Comparison of ENCODE assay signal across 8 mouse cellular contexts in the genomic region with DNA sequence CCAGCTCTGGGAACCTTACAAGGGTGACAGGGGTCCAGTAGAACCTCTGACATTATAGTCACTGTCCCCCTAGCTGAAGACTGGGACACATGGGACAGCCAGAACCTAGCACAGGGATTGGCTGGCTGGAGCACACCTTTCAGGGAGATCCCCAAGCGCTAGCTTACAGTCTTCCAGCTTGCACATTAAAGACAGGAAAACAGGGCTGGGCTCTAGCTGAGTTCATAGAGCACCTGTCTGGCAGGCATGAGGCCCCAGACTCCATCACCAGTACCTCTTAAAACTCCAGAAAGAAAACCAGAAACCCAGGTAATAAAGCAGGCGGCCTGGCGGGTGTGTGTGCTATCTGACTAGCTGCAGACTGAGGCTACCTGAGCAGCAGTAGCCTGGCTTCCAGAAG. TPM values are rescaled to one million over a fixed set of nuclear protein-coding genes. Genes with fewer than 3 reads are reported as not detected.
DNase-seq lines count a peak whose midpoint lies in the region; ATAC-seq and TF ChIP-seq lines count a peak whose summit lies in the region.

No protein-coding gene starts in this region.

- H3ac ChIP-seq in C2C12 (ENCODE audit: control insufficient read depth, insufficient read length, low read depth) = peak overlapping the region; percentile 8

- peaks cover 52% of the 10 kb centered on the region for H3K4me1 ChIP-seq in heart, adult 2 months (ENCODE audit: control insufficient read depth, insufficient read depth, low read length)
- H3K4me1 ChIP-seq in forebrain, postnatal 0 days (ENCODE audit: insufficient read depth) = peaks cover 30% of the 10 kb centered on the region
- peaks cover 74% of the 10 kb centered on the region for H3K4me1 ChIP-seq in liver, embryonic 15.5 days (replicated peaks)

- H3K9me3 ChIP-seq in forebrain, postnatal 0 days (ENCODE audit: low read length) = no peaks in the 10 kb centered on the region
- no peaks in the 10 kb centered on the region for H3K9me3 ChIP-seq in liver, embryonic 15.5 days (replicated peaks)

- H3K27me3 ChIP-seq in heart, adult 2 months (ENCODE audit: control insufficient read depth, insufficient read depth, low read length) = no peaks in the 10 kb centered on the region
- H3K27me3 ChIP-seq in C2C12 (ENCODE audit: control insufficient read depth, insufficient read depth, insufficient read length) = no peaks in the 10 kb centered on the region
- H3K27me3 ChIP-seq in forebrain, postnatal 0 days (ENCODE audit: insufficient read depth, low read length) = no peaks in the 10 kb centered on the region
- no peaks in the 10 kb centered on the region for H3K27me3 ChIP-seq in liver, embryonic 15.5 days

- no peak for DNase-seq in heart, adult 2 months
- DNase-seq in heart, postnatal 25 days (ENCODE audit: low spot score) = no peak
- DNase-seq in forebrain, postnatal 0 days = no peak
- DNase-seq in adrenal gland, postnatal 10 days = no peak
- no peak for DNase-seq in gastrocnemius, postnatal 10 days
- DNase-seq in urinary bladder, postnatal 25 days (ENCODE audit: low spot score) = no peak

- TF ChIP-seq POLR2A in heart, adult 2 months (IDR thresholded peaks at IDR 0.05; ENCODE audit: insufficient read depth, low read depth, low read length) = no peak

- peak overlapping the region; percentile 97 for H3K27ac ChIP-seq in heart, adult 2 months
- no peak overlapping the region for H3K27ac ChIP-seq in forebrain, postnatal 0 days (ENCODE audit: low read depth, low read length)
- H3K27ac ChIP-seq in liver, embryonic 15.5 days (replicated peaks) = peak overlapping the region; percentile 100

- H3K79me2 ChIP-seq in heart, adult 2 months (replicated peaks; ENCODE audit: control insufficient read depth, insufficient read depth, low read length) = peaks cover 6% of the 10 kb centered on the region
- H3K79me2 ChIP-seq in C2C12 (ENCODE audit: control insufficient read depth, insufficient read depth) = peaks cover 51% of the 10 kb centered on the region

- peak overlapping the region; percentile 72 for H3K4me2 ChIP-seq in forebrain, postnatal 0 days (ENCODE audit: low read depth)
- peak overlapping the region; percentile 97 for H3K4me2 ChIP-seq in liver, embryonic 15.5 days

- H3K9ac ChIP-seq in heart, adult 2 months (ENCODE audit: low read depth, low read length) = peak overlapping the region; percentile 68
- H3K9ac ChIP-seq in forebrain, postnatal 0 days = peak overlapping the region; percentile 94; the same call in 1 of the 2 replicates
- H3K9ac ChIP-seq in liver, embryonic 15.5 days = peak overlapping the region; percentile 98

- H3K79me3 ChIP-seq in C2C12 (ENCODE audit: low read depth) = peaks cover 30% of the 10 kb centered on the region

- TF ChIP-seq EP300 in heart, adult 2 months (IDR thresholded peaks at IDR 0.05; ENCODE audit: insufficient read depth, low read depth, low read length) = no peak

- intact Hi-C loops in heart, adult 2 months (cut with DNase I) = loop anchor here (2.0 kb wide), 1 partner anchor 15 kb away; no protein-coding TSS in a partner anchor
- intact Hi-C loops in heart, postnatal 25 days (cut with DNase I) = loop anchor here (2.0 kb wide), 1 partner anchor 13 kb away; no protein-coding TSS in a partner anchor

- ATAC-seq in forebrain, postnatal 0 days = no peak
- ATAC-seq in liver, embryonic 15.5 days (ENCODE audit: insufficient read depth) = no peak

- WGBS in heart, adult 2 months = 63% methylated on average over 3 of the region's 3 CpGs
- WGBS in forebrain, postnatal 0 days = 88% methylated on average over 3 of the region's 3 CpGs
- WGBS in liver, embryonic 15.5 days (ENCODE audit: insufficient replicate concordance) = 61% methylated on average over 3 of the region's 3 CpGs

- H3K36me3 ChIP-seq in heart, adult 2 months (ENCODE audit: control insufficient read depth, insufficient read depth, low read length) = peaks cover 24% of the 10 kb centered on the region
- H3K36me3 ChIP-seq in C2C12 (ENCODE audit: control insufficient read depth, insufficient read depth) = peaks cover 27% of the 10 kb centered on the region
- H3K36me3 ChIP-seq in forebrain, postnatal 0 days (ENCODE audit: insufficient read depth) = peaks cover 29% of the 10 kb centered on the region
- peaks cover 57% of the 10 kb centered on the region for H3K36me3 ChIP-seq in liver, embryonic 15.5 days (replicated peaks)

- no peak for TF ChIP-seq CTCF in heart, adult 2 months (IDR thresholded peaks at IDR 0.05)
- no peak for TF ChIP-seq CTCF in C2C12 (IDR thresholded peaks at IDR 0.05; ENCODE audit: control insufficient read depth, insufficient read depth, insufficient read length)
- TF ChIP-seq CTCF in forebrain, postnatal 0 days (IDR thresholded peaks at IDR 0.05; ENCODE audit: low read depth) = no peak

- peak overlapping the region; percentile 97 for H3K4me3 ChIP-seq in heart, adult 2 months
- H3K4me3 ChIP-seq in C2C12 (ENCODE audit: insufficient read depth, poor library complexity, severe bottlenecking) = no peak overlapping the region
- H3K4me3 ChIP-seq in forebrain, postnatal 0 days (ENCODE audit: low read depth, low read length) = no peak overlapping the region; the same call in 1 of the 2 replicates
- H3K4me3 ChIP-seq in liver, embryonic 15.5 days (replicated peaks) = peak overlapping the region; percentile 90

TF ChIP-seq in C2C12, 6 proteins besides CTCF, POLR2A, EP300 and RAD21:
- TF ChIP-seq MAX (IDR thresholded peaks at IDR 0.05) (no peak), FOSL1 (IDR thresholded peaks at IDR 0.05; ENCODE audit: insufficient read depth, low read length, poor library complexity, severe bottlenecking) (no peak), USF1 (IDR thresholded peaks at IDR 0.05; ENCODE audit: low read depth) (no peak), MYOD1 (IDR thresholded peaks at IDR 0.05; ENCODE audit: control insufficient read depth, insufficient read length, low read depth) (no peak), MYOG (IDR thresholded peaks at IDR 0.05; ENCODE audit: control insufficient read depth, extremely low read depth, insufficient read length) (no peak), CEBPB (IDR thresholded peaks at IDR 0.05; ENCODE audit: low read depth) (no peak)
TF ChIP-seq in C2C12: peak in this region for 0.

RNA-seq across cellular contexts. Expression of a gene that starts 4.2 kb away (rescaled TPM):
- 100 to 1,000 TPM; 176 to 229 TPM for total RNA-seq in heart, adult 2 months (2021)
- 199 and 208 TPM in 2 replicates for polyA plus RNA-seq in heart, adult 2 months (2012; rRNA removed)
- total RNA-seq in heart, postnatal 25 days (2021) = 100 to 1,000 TPM; 158 to 181 TPM
- 61.4 TPM for polyA plus RNA-seq in C2C12 (2012; fragmentation: generic; extraction: Trizol)
- 55.2 and 69.8 TPM in 2 replicates for total RNA-seq in forebrain, postnatal 0 days (2014; rRNA removed)
- 42.4 and 43.6 TPM in 2 replicates for polyA plus RNA-seq in forebrain, postnatal 0 days (2015; fragmentation: Nextera tagmentation; extraction: Ambion mirVana)
- 74.9 and 84.6 TPM in 2 replicates for polyA plus RNA-seq in liver, embryonic 15.5 days (2015; fragmentation: Nextera tagmentation; extraction: Ambion mirVana)
- 100 to 1,000 TPM; 249 to 298 TPM for total RNA-seq in adrenal gland, postnatal 10 days (2021)
- total RNA-seq in gastrocnemius, postnatal 10 days (2021) = 100 to 1,000 TPM; 142 to 160 TPM

RNA-seq across cellular contexts. Expression of a gene that starts 16.8 kb away (rescaled TPM):
- total RNA-seq in heart, adult 2 months (2021) = 10 to 100 TPM; 43.7 to 44.2 TPM
- polyA plus RNA-seq in heart, adult 2 months (2012; rRNA removed) = 57.3 and 60.1 TPM in 2 replicates
- total RNA-seq in heart, postnatal 25 days (2021) = 10 to 100 TPM; 41.5 to 45.8 TPM
- polyA plus RNA-seq in C2C12 (2012; fragmentation: generic; extraction: Trizol) = 53.8 TPM
- total RNA-seq in forebrain, postnatal 0 days (2014; rRNA removed) = 105 and 131 TPM in 2 replicates
- polyA plus RNA-seq in forebrain, postnatal 0 days (2015; fragmentation: Nextera tagmentation; extraction: Ambion mirVana) = 70.4 and 77.6 TPM in 2 replicates
- 14.4 and 15.9 TPM in 2 replicates for polyA plus RNA-seq in liver, embryonic 15.5 days (2015; fragmentation: Nextera tagmentation; extraction: Ambion mirVana)
- total RNA-seq in adrenal gland, postnatal 10 days (2021) = 10 to 100 TPM; 50.4 to 65.3 TPM
- total RNA-seq in gastrocnemius, postnatal 10 days (2021) = 10 to 100 TPM; 39.9 to 40.3 TPM

RNA-seq across cellular contexts. Expression of a gene that starts 28.1 kb away (rescaled TPM):
- 1 to 10 TPM; 7.4 to 7.6 TPM for total RNA-seq in heart, adult 2 months (2021)
- 11.7 and 13.6 TPM in 2 replicates for polyA plus RNA-seq in heart, adult 2 months (2012; rRNA removed)
- total RNA-seq in heart, postnatal 25 days (2021) = 1 to 10 TPM; 8.2 to 8.9 TPM
- polyA plus RNA-seq in C2C12 (2012; fragmentation: generic; extraction: Trizol) = 34.2 TPM
- 54.1 and 57.8 TPM in 2 replicates for total RNA-seq in forebrain, postnatal 0 days (2014; rRNA removed)
- 38.9 and 45.9 TPM in 2 replicates for polyA plus RNA-seq in forebrain, postnatal 0 days (2015; fragmentation: Nextera tagmentation; extraction: Ambion mirVana)
- polyA plus RNA-seq in liver, embryonic 15.5 days (2015; fragmentation: Nextera tagmentation; extraction: Ambion mirVana) = 28.0 and 31.6 TPM in 2 replicates
- total RNA-seq in adrenal gland, postnatal 10 days (2021) = 10 to 100 TPM; 17.7 to 20.1 TPM
- total RNA-seq in gastrocnemius, postnatal 10 days (2021) = 10 to 100 TPM in 1 of 2 experiments, 1 to 10 TPM in 1; 8.6 to 13.1 TPM

RNA-seq across cellular contexts. Expression of a gene that starts 28.3 kb away (rescaled TPM):
- 1 to 10 TPM; 3.4 to 3.8 TPM for total RNA-seq in heart, adult 2 months (2021)
- 13.3 and 15.6 TPM in 2 replicates for polyA plus RNA-seq in heart, adult 2 months (2012; rRNA removed)
- total RNA-seq in heart, postnatal 25 days (2021) = 1 to 10 TPM; 2.6 to 3.4 TPM
- 0.43 TPM for polyA plus RNA-seq in C2C12 (2012; fragmentation: generic; extraction: Trizol)
- 37.9 and 39.5 TPM in 2 replicates for total RNA-seq in forebrain, postnatal 0 days (2014; rRNA removed)
- polyA plus RNA-seq in forebrain, postnatal 0 days (2015; fragmentation: Nextera tagmentation; extraction: Ambion mirVana) = 34.4 and 36.7 TPM in 2 replicates
- polyA plus RNA-seq in liver, embryonic 15.5 days (2015; fragmentation: Nextera tagmentation; extraction: Ambion mirVana) = 7.1 and 8.1 TPM in 2 replicates
- total RNA-seq in adrenal gland, postnatal 10 days (2021) = 10 to 100 TPM in 1 of 2 experiments, 1 to 10 TPM in 1; 6.9 to 13.1 TPM
- total RNA-seq in gastrocnemius, postnatal 10 days (2021) = 1 to 10 TPM; 4.3 to 6.1 TPM

RNA-seq across cellular contexts. Expression of a gene that starts 51.1 kb away (rescaled TPM):
- 100 to 1,000 TPM; 117 to 130 TPM for total RNA-seq in heart, adult 2 months (2021)
- 125 and 130 TPM in 2 replicates for polyA plus RNA-seq in heart, adult 2 months (2012; rRNA removed)
- total RNA-seq in heart, postnatal 25 days (2021) = 100 to 1,000 TPM; 116 TPM
- polyA plus RNA-seq in C2C12 (2012; fragmentation: generic; extraction: Trizol) = 165 TPM
- 127 and 135 TPM in 2 replicates for total RNA-seq in forebrain, postnatal 0 days (2014; rRNA removed)
- 91.8 and 94.1 TPM in 2 replicates for polyA plus RNA-seq in forebrain, postnatal 0 days (2015; fragmentation: Nextera tagmentation; extraction: Ambion mirVana)
- 49.7 and 60.4 TPM in 2 replicates for polyA plus RNA-seq in liver, embryonic 15.5 days (2015; fragmentation: Nextera tagmentation; extraction: Ambion mirVana)
- 100 to 1,000 TPM; 121 to 131 TPM for total RNA-seq in adrenal gland, postnatal 10 days (2021)
- 100 to 1,000 TPM; 121 to 141 TPM for total RNA-seq in gastrocnemius, postnatal 10 days (2021)

Comparison
In these comparisons a context has a peak if more than half of its experiments do, and no peak if none do; other contexts are left out.
1. H3K4me3 ChIP-seq: peak in heart, adult 2 months (single experiment) and liver, embryonic 15.5 days (single experiment); none in C2C12 (single experiment) and forebrain, postnatal 0 days (single experiment).
2. Peak in every context shown above with its lines, with median percentiles within 50 percentile points of each other: H3K9ac ChIP-seq.